Mouse (Mus musculus) kidney, embryonic 16.5 days (tissue): ENCODE results near the gene Csl. TPM values are rescaled to one million over a fixed set of nuclear protein-coding genes. Genes with fewer than 3 reads are reported as not detected.

Experiments used
- ATAC-seq: fragments of 200-750 bp; cut with Nextera tagmentation; 2 replicates; pipeline ENCODE4 v1.8.0; 2017; ENCODE audit warnings: moderate TSS enrichment; ENCODE audit not compliant: low FRiP score, low TSS enrichment
- H3K27ac ChIP-seq: fragments of 300-500 bp; sonication (generic); 2 replicates; pipeline ENCODE4 v1.5.1; 2014; ENCODE audit warnings: low read length
- H3K27me3 ChIP-seq: fragments of 300-500 bp; sonication (generic); 2 replicates; pipeline ENCODE4 v1.6.1; 2014; ENCODE audit warnings: low read length, control low read depth, mixed read lengths; ENCODE audit not compliant: insufficient read depth
- H3K36me3 ChIP-seq: fragments of 300-500 bp; sonication (generic); 2 replicates; pipeline ENCODE4 v1.6.1; 2014; ENCODE audit warnings: low read length, control low read depth, mixed read lengths; ENCODE audit not compliant: insufficient read depth
- H3K4me1 ChIP-seq: fragments of 300-500 bp; sonication (generic); 2 replicates; pipeline ENCODE4 v1.6.1; 2014; ENCODE audit warnings: low read length, control low read depth, mixed read lengths; ENCODE audit not compliant: insufficient read depth
- H3K4me2 ChIP-seq: fragments of 300-500 bp; sonication (generic); replicated peaks from 2 replicates; pipeline ENCODE4 v1.6.1; 2014; ENCODE audit warnings: low read depth, low read length
- H3K4me3 ChIP-seq: fragments of 300-500 bp; sonication (generic); 2 replicates; pipeline ENCODE4 v1.5.1; 2014; ENCODE audit warnings: mild to moderate bottlenecking, low read length
- H3K9ac ChIP-seq: fragments of 300-500 bp; sonication (generic); replicated peaks from 2 replicates; pipeline ENCODE4 v1.6.1; 2014; ENCODE audit warnings: low read length
- H3K9me3 ChIP-seq: fragments of 300-500 bp; sonication (generic); 2 replicates; pipeline ENCODE4 v1.6.1; 2016; ENCODE audit warnings: low read length, control low read depth
- WGBS: fragments of 180-500 bp; shearing (Covaris S2); extraction: QIAGEN DNeasy Blood & Tissue Kit; methylation state at CpG from one replicate; pipeline ENCODE4 v1.1.7; 2014; 5-methylcytosine and 5-hydroxymethylcytosine counted together
- polyA plus RNA-seq: library from polyadenylated mRNA; unstranded; fragments of >200 nt; fragmentation: Nextera tagmentation; extraction: Ambion mirVana; gene quantifications from 2 replicates; pipeline ENCODE4 v1.2.1, GENCODE M21; 2015

Csl gene
- polyA plus RNA-seq: 0.24 and 0.58 TPM in 2 replicates

DNA sequence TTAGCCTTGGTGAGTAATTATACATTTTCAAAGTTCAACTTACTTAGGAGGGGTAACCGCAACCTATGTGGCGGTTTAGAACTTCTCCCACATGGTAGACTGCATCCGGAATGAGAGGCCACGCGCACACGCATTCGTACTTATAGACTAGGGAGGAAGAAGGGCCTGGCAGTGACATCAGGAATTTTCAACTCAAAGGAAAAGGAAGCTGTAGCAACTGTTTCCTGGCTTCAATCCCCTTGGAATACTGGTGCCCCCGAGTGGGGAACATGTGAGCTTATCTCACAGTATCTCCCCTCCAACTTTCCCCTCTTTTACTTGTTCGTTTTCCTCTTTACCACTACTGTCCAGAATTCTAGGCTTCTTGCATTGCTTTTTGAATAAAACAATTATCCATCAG, at the start of gene Csl:
TSS of gene Csl (minus strand) at position 101 of the 400 bp plus-strand sequence.
- WGBS: 89% methylated on average over 9 of the region's 9 CpGs
- Histone ChIP-seq H3K27ac (no peak within 1 kb of the TSS), H3K4me1 (no peaks in the 10 kb centered on the region), H3K4me3 (no peak within 1 kb of the TSS), H3K9me3 (no peaks in the 10 kb centered on the region), H3K9ac (no peak within 1 kb of the TSS), H3K36me3 (no peaks in the 10 kb centered on the region), H3K4me2 (no peak within 1 kb of the TSS), H3K27me3 (no peaks in the 10 kb centered on the region)
- no peak for ATAC-seq

DNA sequence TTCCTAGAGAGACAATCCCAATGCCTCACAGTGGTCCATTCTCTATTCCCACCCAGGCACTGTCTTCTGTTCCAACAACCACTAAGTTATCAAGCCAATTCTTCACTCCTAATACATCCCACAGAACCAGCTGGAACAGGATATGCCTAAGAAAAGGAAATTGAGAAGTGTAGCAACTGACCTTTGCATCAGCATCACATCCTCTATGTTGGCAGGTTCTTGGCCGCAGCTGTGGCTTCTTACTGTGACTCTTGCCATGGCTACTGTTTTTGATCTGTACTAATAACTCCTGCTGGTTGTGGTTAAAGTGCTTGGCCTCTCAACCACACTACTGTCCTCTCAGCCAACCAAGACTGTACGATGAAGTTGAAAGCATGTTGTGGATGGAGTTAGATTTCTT, 30.0 kb upstream of the Csl start:
- Histone ChIP-seq H3K27me3 (no peaks in the 10 kb centered on the region), H3K27ac (no peak overlapping the region), H3K36me3 (no peaks in the 10 kb centered on the region), H3K4me3 (no peak overlapping the region), H3K9me3 (no peaks in the 10 kb centered on the region), H3K9ac (no peak overlapping the region), H3K4me2 (no peak overlapping the region), H3K4me1 (no peaks in the 10 kb centered on the region)
- 68% methylated on average over 2 of the region's 2 CpGs for WGBS
- ATAC-seq: peak; percentile 42; the same call in 1 of the 2 replicates

DNA sequence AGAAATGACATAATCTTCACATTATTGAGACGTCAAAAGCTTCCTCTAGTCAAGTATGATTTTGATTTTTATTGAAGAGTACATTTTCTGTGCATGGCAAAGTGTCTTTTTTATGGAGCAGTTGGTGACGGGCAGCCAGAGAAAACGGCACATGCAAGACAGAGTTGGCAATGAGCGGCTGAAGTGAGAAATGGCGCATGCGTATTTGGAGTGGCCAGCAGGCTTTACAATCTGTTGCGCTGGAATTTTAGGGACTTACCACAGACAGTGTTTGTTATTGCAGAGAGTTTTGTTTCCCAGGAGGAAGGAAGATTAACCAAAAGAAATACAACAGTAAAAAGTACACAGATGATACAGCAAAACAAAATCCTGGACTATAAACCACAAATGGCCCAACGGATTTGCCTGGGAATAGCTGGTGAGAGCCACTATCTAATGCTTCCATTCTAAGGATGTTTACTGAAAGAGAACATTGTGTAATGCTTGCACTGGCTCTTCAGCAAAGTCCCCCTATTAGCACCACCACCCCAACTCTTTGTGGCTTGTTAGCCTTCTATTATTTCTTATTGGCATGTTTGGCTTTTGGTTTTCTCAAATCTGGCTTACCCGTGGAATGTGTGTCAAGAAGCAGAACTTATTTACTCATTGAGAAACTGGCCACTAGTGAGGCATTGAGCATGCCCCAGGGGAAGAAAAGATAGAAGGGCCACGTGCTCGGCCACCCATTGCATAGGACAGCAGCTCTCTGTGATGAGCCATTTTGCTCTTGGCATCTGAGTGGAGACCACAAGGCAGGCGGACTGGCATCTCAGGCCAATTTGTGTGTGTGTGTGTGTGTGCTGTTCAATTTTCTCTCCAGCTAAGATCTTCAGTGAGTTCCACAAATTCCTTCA, 15.0 kb upstream of the Csl start:
- no peaks in the 10 kb centered on the region for H3K4me1 ChIP-seq
- no peak for ATAC-seq
- no peak overlapping the region for H3K27ac ChIP-seq
- no peaks in the 10 kb centered on the region for H3K9me3 ChIP-seq
- H3K27me3 ChIP-seq: no peaks in the 10 kb centered on the region
- H3K4me2 ChIP-seq: no peak overlapping the region
- H3K4me3 ChIP-seq: no peak overlapping the region
- no peak overlapping the region for H3K9ac ChIP-seq
- 85% methylated on average over 12 of the region's 12 CpGs for WGBS
- no peaks in the 10 kb centered on the region for H3K36me3 ChIP-seq

DNA sequence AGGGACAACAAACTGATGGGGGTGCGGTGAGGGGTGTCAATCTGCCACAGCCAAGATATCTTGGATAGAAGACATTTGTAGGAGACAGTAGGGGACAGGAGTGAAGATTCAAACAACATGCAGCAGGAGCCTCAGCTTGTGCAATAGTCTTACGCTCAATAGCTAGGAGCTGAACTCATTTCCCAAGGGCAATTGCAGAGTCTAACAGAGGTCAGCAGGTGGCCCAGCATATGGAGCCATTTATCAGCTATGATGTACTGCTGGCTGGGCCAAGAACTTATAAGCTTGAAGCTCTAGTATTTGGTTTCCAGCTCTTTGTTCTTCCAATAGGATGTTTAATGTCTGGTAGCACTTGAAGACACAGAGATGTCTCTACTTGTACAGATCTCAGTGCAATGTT, 9.3 kb downstream of the Csl start:
- H3K27ac ChIP-seq: no peak overlapping the region
- H3K4me3 ChIP-seq: no peak overlapping the region
- H3K4me1 ChIP-seq: no peaks in the 10 kb centered on the region
- no peak for ATAC-seq
- no peak overlapping the region for H3K4me2 ChIP-seq
- no peak overlapping the region for H3K9ac ChIP-seq
- no peaks in the 10 kb centered on the region for H3K36me3 ChIP-seq
- H3K27me3 ChIP-seq: no peaks in the 10 kb centered on the region
- no peaks in the 10 kb centered on the region for H3K9me3 ChIP-seq
- WGBS: 84% methylated on average over 2 of the region's 2 CpGs

DNA sequence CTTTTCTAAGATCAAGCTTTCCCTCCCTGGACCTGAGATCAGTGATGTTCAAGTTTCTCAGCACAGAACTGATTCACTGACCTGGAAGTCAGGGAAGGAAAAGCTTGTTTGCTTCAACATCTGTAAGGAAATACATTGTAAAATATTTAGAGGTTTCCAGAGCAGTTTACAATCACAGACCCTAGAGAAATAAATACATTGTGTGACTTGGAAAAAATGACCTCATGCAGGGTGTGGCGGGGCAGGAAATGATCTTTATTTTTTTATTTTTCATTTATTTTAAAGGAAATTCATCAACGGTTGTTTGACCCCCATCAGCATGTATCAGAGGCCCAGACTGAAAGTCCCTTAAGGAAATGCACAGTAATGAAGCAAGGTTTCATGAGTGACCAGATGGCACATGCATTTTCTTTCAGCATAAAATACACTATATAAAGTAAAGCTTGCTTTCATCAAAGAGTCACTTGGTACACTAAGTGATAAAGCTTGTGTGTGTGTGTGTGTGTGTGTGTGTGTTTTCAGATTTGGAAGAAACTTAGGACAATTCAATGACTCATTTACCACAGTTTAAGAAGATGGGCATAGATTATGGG, 10.7 kb downstream of the Csl start:
- Histone ChIP-seq H3K36me3 (no peaks in the 10 kb centered on the region), H3K4me1 (no peaks in the 10 kb centered on the region), H3K9me3 (no peaks in the 10 kb centered on the region), H3K27me3 (no peaks in the 10 kb centered on the region), H3K4me3 (no peak overlapping the region), H3K9ac (no peak overlapping the region), H3K4me2 (no peak overlapping the region), H3K27ac (peak overlapping the region; percentile 43; the same call in 1 of the 2 replicates)
- ATAC-seq: 0 out of 2 replicates have a peak, but pooled peaks have one; percentile 49
- WGBS: 59% methylated on average over 2 of the region's 2 CpGs

DNA sequence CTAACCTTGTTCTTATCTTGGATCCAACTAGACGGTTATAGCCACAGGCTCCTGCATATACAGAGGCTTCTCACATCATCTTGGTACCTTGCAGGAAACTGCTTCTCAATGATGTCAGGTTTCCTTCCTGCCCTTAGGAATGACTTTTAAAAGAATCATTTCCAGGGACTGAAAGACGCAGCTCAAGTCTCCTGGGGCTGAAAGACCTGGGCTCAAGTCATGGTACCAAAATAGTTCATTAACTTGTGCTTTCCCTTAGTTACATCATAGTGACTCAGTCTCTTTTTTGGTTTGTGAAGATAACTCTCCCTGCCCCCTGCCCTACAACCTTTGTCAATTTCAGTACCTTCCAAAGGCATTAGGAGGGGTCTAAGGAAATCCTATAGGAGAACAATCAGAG, 11.4 kb downstream of the Csl start:
- no peaks in the 10 kb centered on the region for H3K36me3 ChIP-seq
- no peak overlapping the region for H3K4me2 ChIP-seq
- 54% methylated on average over 2 of the region's 2 CpGs for WGBS
- H3K4me3 ChIP-seq: no peak overlapping the region
- H3K9me3 ChIP-seq: no peaks in the 10 kb centered on the region
- H3K27me3 ChIP-seq: no peaks in the 10 kb centered on the region
- no peaks in the 10 kb centered on the region for H3K4me1 ChIP-seq
- H3K9ac ChIP-seq: no peak overlapping the region
- 0 out of 2 replicates have a peak overlapping the region, but pooled peaks have one; percentile 34 for H3K27ac ChIP-seq
- ATAC-seq: peak; percentile 69; the same call in 1 of the 2 replicates

DNA sequence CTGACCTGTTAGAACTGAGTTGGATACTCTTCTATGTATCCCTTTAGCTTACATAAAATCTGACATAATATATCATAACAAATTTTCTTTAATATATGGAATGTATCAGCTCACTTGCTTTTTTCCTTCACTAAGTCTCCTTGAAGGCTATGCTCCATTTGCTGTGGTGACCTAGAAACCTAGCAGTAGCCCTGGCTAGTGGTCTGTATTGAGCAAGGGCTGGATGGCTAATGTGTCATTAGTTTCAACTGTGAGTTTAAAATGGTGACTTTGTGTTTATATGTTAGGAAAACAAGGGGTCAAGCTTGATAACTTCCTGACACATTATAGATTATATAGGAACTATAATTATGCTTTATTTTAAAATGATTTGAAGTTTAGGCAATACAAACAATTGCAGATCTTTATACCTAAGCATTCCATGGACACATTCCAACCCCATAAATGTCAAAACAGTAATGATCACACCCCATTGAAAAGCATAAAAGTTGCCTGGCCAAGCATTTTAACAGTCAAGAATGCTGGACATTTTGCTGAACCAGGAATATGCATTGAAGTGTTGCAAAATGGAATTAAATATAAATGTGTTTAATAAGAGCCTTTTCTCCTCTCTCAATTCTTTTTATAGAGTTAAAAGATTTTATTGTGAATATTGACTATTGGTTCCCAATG, 17.7 kb downstream of the Csl start:
- Histone ChIP-seq H3K27me3 (no peaks in the 10 kb centered on the region), H3K36me3 (no peaks in the 10 kb centered on the region), H3K4me1 (no peaks in the 10 kb centered on the region), H3K4me2 (no peak overlapping the region), H3K27ac (no peak overlapping the region), H3K9me3 (no peaks in the 10 kb centered on the region), H3K4me3 (no peak overlapping the region), H3K9ac (no peak overlapping the region)
- no peak for ATAC-seq

DNA sequence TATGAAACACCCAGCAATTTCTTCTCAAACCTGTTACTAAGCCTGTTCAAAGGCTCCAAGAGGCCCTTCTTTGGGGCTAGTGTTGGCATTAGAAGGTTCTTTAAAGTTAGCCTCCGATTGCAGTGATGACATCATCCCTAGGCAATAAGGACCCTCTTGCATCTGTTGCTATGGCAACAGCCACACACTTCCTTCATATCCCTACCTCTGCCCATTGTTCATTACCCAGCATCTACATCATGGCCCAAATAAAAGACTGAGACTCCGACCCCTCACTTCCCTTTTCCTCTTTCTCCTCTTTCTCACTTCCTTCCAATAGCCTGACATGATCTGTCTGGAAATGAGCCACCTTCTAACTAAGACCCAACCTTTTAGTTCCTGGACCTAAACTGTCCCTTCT, 46.3 kb downstream of the Csl start:
- no peak for ATAC-seq
- WGBS: 66% methylated on average over 2 of the region's 2 CpGs

DNA sequence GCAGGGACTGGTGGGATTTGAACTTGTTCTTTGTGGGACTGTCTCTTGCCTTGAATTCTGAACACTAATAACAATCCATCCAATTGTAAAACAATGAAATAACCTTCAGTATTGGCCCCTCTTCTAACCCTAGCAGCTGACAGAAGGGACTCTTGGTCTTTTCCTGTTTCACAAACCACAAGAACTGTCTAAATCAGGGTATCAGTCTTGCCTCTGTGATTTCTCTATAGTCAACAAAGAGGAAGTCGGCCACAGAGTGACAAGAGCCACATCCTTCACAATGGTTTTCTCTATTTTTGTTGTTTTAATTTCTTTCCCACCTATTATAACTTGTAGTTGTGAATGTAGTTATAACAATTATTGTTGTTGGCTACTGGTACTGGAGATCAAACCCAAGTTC, 47.9 kb downstream of the Csl start:
- no peak overlapping the region for H3K27ac ChIP-seq

More for the DNA sequence above, 46.3 kb downstream of the Csl start:
- no peaks in the 10 kb centered on the region for H3K27me3 ChIP-seq
- H3K36me3 ChIP-seq: no peaks in the 10 kb centered on the region
- no peak overlapping the region for H3K4me3 ChIP-seq
- H3K9me3 ChIP-seq: no peaks in the 10 kb centered on the region
- no peak overlapping the region for H3K9ac ChIP-seq
- no peaks in the 10 kb centered on the region for H3K4me1 ChIP-seq
- no peak overlapping the region for H3K27ac ChIP-seq
- no peak overlapping the region for H3K4me2 ChIP-seq

More for the DNA sequence above, 47.9 kb downstream of the Csl start:
- Histone ChIP-seq H3K36me3 (no peaks in the 10 kb centered on the region), H3K4me2 (no peak overlapping the region), H3K4me1 (no peaks in the 10 kb centered on the region), H3K9ac (no peak overlapping the region), H3K9me3 (no peaks in the 10 kb centered on the region), H3K27me3 (no peaks in the 10 kb centered on the region), H3K4me3 (no peak overlapping the region)
- ATAC-seq: no peak
- 69% methylated on average over 1 of the region's 1 CpGs for WGBS
